Mouse (Mus musculus) kidney, postnatal 25 days (tissue): Measurements from ENCODE around the gene Cdc42ep1.
A peak's percentile ranks its signal among the peaks of the same experiment; 100 is the strongest.
"Not testable (repeated sequence)": the region's sequence is repeated elsewhere in the genome, so short reads cannot be mapped to it uniquely, and the experiment has no call there.

Experiments
- DNase-seq, 2 experiments: peaks; one replicate each; pipeline ENCODE4 v3.0.0; 2021; ENCODE audit warnings: mixed read lengths in 2 of 2

Gene Cdc42ep1

DNA sequence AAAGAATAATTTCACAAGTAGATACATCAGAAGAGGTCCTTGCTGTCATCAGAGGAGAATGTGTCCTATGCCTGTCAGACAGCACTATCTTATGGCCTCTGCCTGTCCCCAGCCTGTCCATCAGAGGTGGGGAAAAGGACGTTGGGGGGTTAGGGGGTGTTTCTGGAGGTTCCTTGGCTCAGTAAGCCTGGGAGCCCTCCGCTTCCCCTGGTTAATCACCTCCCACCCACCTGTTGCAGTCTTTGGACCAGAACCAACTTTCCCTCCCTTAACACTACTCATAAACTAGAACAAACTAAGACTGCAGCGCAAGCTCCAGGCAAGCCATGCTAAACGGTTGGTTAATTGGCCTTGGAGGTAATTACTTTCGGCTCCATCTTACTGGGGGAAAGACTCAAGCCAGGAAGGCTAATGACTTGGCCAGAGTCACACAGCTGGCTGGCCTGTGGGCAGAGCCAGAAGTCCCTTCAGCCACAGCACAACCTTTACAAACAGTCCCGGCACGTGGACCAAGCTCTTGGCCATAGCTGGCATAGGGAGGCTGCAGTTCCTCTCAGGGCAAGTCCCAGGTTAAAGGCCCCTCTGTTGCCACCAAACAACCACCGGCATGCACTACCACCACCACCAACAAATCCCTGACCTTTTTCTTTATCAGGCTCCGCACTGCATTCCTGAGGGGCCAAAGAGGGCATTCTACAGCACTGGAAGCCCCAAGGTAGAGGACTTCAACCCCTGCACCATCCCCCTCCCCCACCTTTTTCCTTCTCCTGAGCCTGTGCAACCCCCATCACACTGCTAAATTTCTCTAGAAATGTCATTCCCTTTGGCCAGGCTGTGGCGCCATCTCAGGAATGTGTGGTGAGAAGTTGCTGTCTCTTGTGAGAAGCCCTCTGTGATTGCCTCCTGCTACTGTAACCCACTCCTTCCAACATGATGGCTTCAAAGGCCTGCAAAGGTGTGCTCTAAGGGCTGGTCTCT lies 11.4 kb upstream of the Cdc42ep1 start:
- DNase-seq, result peak in 1 of 2 experiments; percentile 75

GRCm38 (mm10) chr15:78831720-78832657 lies 10.4 kb upstream of the Cdc42ep1 start:
- peak; percentile 79 to 93 for DNase-seq

GRCm38 (mm10) chr15:78832701-78833123 lies 9.7 kb upstream of the Cdc42ep1 start:
- DNase-seq, result peak; percentile 78 to 92

DNA sequence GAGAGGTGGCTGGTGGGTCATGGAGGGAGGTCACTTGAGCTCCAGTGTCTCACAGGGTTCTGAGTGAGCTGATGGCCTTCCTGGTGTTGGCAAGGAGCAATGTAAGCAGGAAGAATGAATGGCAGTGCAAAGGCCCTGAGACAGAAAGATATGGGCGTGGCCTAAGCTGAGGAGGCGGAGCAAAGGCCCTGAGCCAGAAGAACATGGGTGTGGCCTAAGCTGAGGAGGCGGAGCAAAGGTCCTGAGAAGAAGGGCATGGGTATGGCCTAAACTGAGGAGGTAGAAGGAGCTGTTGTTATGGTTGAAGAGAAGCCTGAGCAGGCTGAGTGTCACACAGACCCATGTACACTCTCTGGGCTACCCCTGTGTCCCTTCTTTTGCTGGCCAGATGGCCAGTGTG lies 8.8 kb upstream of the Cdc42ep1 start:
- DNase-seq, result peak in 1 of 2 experiments; percentile 46

- peak; percentile 50 to 79 for DNase-seq
Observed at GRCm38 (mm10) chr15:78834233-78835005, 8.0 kb upstream of the Cdc42ep1 start.

DNA sequence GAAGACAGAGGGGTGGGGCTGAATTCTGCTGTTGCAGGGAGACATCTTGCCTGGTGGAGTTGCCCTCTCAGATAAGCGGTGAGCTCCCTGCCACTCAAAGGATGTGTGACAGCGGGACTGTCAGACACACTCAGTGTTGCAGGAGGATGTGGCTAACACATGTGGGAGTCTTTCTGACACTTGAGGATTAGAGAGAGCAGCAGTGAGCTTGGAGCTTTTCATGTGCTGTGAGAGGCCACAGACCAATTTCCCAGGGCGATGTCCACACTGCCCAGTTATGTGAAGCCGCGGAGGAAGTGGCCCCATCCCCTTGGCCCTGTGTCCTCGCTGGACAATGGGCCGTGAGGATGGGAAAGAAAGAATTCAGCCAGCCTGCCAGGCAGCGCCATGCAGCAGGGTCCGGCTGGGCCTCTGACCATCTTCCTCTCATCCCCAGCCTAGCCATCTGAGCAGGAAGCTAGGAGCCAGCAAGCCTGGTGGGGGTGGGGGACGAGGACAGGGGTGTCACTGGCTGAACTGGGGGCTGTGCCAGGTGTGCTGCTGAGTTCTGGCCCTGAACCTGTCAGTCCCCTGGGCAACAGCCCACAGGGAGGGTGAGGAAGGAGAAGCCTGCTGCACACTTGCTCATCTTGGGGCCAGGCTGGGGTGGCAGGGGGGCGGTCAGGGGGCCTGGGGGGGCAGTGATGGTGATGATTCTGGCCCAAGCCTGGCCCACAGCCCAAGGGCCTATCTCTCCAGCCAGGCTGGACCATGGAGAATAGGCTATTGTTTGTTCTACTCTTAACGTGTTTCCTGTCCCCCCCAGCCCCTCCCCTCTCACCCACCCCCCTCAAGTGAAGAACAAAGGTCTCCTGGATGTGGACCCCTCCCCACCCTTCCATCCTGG lies 7.0 kb upstream of the Cdc42ep1 start:
- peak; percentile 73 to 90 for DNase-seq

- peak; percentile 87 to 95 for DNase-seq
Observed at GRCm38 (mm10) chr15:78836086-78836621, 6.3 kb upstream of the Cdc42ep1 start.

DNA sequence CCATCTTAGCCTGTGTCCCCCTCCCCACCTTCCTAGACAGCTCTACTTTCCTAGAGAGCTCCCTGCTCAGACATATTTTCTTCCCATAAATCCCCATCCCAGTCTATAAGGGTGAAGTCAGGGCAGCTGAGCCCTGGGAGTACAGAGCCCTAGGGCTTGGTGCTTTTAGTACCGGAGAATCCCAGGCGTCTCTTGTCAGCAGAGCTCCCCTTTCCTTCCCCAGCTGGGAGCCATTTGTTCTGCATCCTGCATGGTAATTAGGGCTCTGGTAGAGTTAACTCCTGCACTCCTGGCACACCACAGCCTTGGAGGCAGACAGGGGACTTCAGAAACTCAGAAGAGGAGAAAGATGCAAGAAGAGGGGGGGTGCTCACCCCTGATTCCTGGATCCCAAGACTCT lies 2.7 kb upstream of the Cdc42ep1 start:
- no peak for DNase-seq

DNA sequence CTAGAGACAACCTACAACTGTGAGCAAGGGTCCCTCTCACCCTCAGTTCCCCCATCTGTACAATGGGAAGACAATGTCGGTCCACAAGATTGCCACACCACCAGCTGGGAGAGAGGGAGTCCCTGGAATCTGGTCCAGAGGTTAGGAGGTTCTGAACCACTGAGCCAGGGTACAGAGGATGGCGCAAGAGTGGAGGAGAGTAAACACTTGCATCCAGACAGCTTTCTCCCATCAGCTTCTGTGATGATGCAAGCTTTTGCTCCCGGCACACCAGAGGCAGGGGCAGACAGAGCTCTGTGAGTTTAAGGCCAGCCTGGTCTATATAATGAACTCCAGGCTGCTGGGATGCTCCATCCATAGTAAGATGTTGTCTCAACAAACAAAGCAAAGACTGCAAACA lies 2.2 kb upstream of the Cdc42ep1 start:
- DNase-seq, result peak in 1 of 2 experiments; percentile 61

- DNase-seq, result peak in 1 of 2 experiments; percentile 42
Observed at GRCm38 (mm10) chr15:78840751-78841150, 1.7 kb upstream of the Cdc42ep1 start.

- no peak for DNase-seq
Observed at GRCm38 (mm10) chr15:78841161-78841790, 1.1 kb upstream of the Cdc42ep1 start.

GRCm38 (mm10) chr15:78843581-78844469 lies 1.4 kb downstream of the Cdc42ep1 start:
- peak; percentile 52 to 61 for DNase-seq

- peak; percentile 77 to 87 for DNase-seq
Observed at GRCm38 (mm10) chr15:78844791-78845190, 2.4 kb downstream of the Cdc42ep1 start.

GRCm38 (mm10) chr15:78845321-78845720 lies 2.9 kb downstream of the Cdc42ep1 start:
- peak; percentile 53 to 81 for DNase-seq

GRCm38 (mm10) chr15:78845867-78846266 lies 3.4 kb downstream of the Cdc42ep1 start:
- DNase-seq, result peak; percentile 65 to 80

- no peak for DNase-seq
Observed at GRCm38 (mm10) chr15:78846352-78846751, 3.9 kb downstream of the Cdc42ep1 start.

GRCm38 (mm10) chr15:78846805-78847204 lies 4.4 kb downstream of the Cdc42ep1 start:
- not testable (repeated sequence) for DNase-seq

- DNase-seq, result peak; percentile 91 to 96
Observed at GRCm38 (mm10) chr15:78848467-78848866, 6.0 kb downstream of the Cdc42ep1 start.

GRCm38 (mm10) chr15:78849485-78849884 lies 7.1 kb downstream of the Cdc42ep1 start:
- no peak for DNase-seq
